Comparison of ENCODE assay signal across 8 mouse cellular contexts in genomic region chr2:121473301-121474179, GRCm38 (mm10). TPM values are rescaled to one million over a fixed set of nuclear protein-coding genes. Genes with fewer than 3 reads are reported as not detected.
DNase-seq lines count a peak whose midpoint lies in the region; ATAC-seq lines count a peak whose summit lies in the region.
"Not testable (repeated sequence)": the region's sequence is repeated elsewhere in the genome, so short reads cannot be mapped to it uniquely, and the experiment has no call there.

Gene Mfap1b, minus strand, starts transcription at chr2:121474067.

- H3K9me3 ChIP-seq in forebrain, embryonic 14.5 days (replicated peaks; ENCODE audit: control insufficient read depth, low read length); neural tube, embryonic 15.5 days (replicated peaks): not testable (repeated sequence)

- 5% methylated on average over 38 of the region's 41 CpGs for WGBS in forebrain, embryonic 14.5 days
- WGBS in neural tube, embryonic 15.5 days = 8% methylated on average over 40 of the region's 41 CpGs

- H3K27ac ChIP-seq in forebrain, embryonic 14.5 days (ENCODE audit: low read depth, low read length) = peak within 1 kb of the TSS; percentile 58; the same call in 1 of the 2 replicates
- H3K27ac ChIP-seq in neural tube, embryonic 15.5 days (replicated peaks) = peak within 1 kb of the TSS; percentile 72

- not testable (repeated sequence) for H3K4me1 ChIP-seq in forebrain, embryonic 14.5 days (ENCODE audit: control insufficient read depth, insufficient read depth, low read length)
- peaks cover 14% of the 10 kb centered on the region for H3K4me1 ChIP-seq in neural tube, embryonic 15.5 days

- not testable (repeated sequence) for H3K36me3 ChIP-seq in forebrain, embryonic 14.5 days (ENCODE audit: control insufficient read depth, insufficient read depth, low read length); neural tube, embryonic 15.5 days

- H3K9ac ChIP-seq in forebrain, embryonic 14.5 days (ENCODE audit: low read length) = peak within 1 kb of the TSS; percentile 64
- H3K9ac ChIP-seq in neural tube, embryonic 15.5 days (replicated peaks) = peak within 1 kb of the TSS; percentile 71

- peak within 1 kb of the TSS; percentile 53 for H3K4me3 ChIP-seq in forebrain, embryonic 14.5 days (ENCODE audit: low read depth, low read length)
- peak within 1 kb of the TSS; percentile 64 for H3K4me3 ChIP-seq in neural tube, embryonic 15.5 days (replicated peaks)

- peak; percentile 89 for DNase-seq in ES-CJ7 (ENCODE audit: low read depth, low spot score)
- peak; percentile 76 for DNase-seq in cerebellum, adult 11 months
- DNase-seq in forebrain, embryonic 14.5 days (ENCODE audit: low spot score) = peak; percentile 97
- DNase-seq in heart, postnatal 14 days = peak; percentile 70 to 80
- DNase-seq in layer of hippocampus, adult 11-12 months (ENCODE audit: low spot score) = peak; percentile 86
- DNase-seq in lung, adult 18-20 months = peak; percentile 83 to 88
- peak; percentile 84 for DNase-seq in testis, postnatal 14 days (ENCODE audit: low spot score)

- H3K4me2 ChIP-seq in forebrain, embryonic 14.5 days (ENCODE audit: low read length) = peak within 1 kb of the TSS; percentile 54
- H3K4me2 ChIP-seq in neural tube, embryonic 15.5 days = peak within 1 kb of the TSS; percentile 79

- intact Hi-C loops in heart, postnatal 14 days (cut with DNase I) = loop anchor here (1.0 kb wide), 1 partner anchor 25 kb away; no protein-coding TSS in a partner anchor

- ATAC-seq in forebrain, embryonic 14.5 days = peak; percentile 99
- ATAC-seq in neural tube, embryonic 15.5 days (ENCODE audit: low FRiP score) = peak; percentile 95

- H3K27me3 ChIP-seq in forebrain, embryonic 14.5 days (replicated peaks; ENCODE audit: control insufficient read depth, insufficient read depth, low read length); neural tube, embryonic 15.5 days (replicated peaks): not testable (repeated sequence)

RNA-seq across cellular contexts. Expression of gene Mfap1b, which starts in this region (rescaled TPM):
- 65.7 and 73.0 TPM in 2 replicates for polyA plus RNA-seq in forebrain, embryonic 14.5 days (2014; fragmentation: Nextera tagmentation; extraction: Ambion mirVana)
- 10 to 100 TPM; 25.7 to 25.9 TPM for total RNA-seq in heart, postnatal 14 days (2021)
- polyA plus RNA-seq in neural tube, embryonic 15.5 days (2015; fragmentation: Nextera tagmentation; extraction: Ambion mirVana) = 67.8 and 71.5 TPM in 2 replicates

Comparison
In these comparisons a context has a peak if more than half of its experiments do, and no peak if none do; other contexts are left out.
1. Peak in every context shown above with its lines: DNase-seq, ATAC-seq, H3K4me3 ChIP-seq and H3K27ac ChIP-seq.